Mouse (Mus musculus) A20 (cell line): ENCODE data around the gene Nat8.
A peak's percentile ranks its signal among the peaks of the same experiment; 100 is the strongest.
"Not testable (repeated sequence)": the region's sequence is repeated elsewhere in the genome, so short reads cannot be mapped to it uniquely, and the experiment has no call there.

Source experiments
- DNase-seq: peaks from one replicate; pipeline ENCODE4 v3.0.0-alpha.2; 2011; ENCODE audit warnings: low read depth, low spot score

The Nat8 gene

GRCm38 (mm10) chr6:85831796-85832321 lies at the start of gene Nat8:
Gene Nat8 (minus strand): TSS chr6:85832082.
- DNase-seq = no peak

GRCm38 (mm10) chr6:85869006-85869405 lies 37.1 kb upstream of the Nat8 start, which contains the start of gene Nat8f2:
Gene Nat8f2 (minus strand): TSS chr6:85869158.
- not testable (repeated sequence) for DNase-seq

DNA sequence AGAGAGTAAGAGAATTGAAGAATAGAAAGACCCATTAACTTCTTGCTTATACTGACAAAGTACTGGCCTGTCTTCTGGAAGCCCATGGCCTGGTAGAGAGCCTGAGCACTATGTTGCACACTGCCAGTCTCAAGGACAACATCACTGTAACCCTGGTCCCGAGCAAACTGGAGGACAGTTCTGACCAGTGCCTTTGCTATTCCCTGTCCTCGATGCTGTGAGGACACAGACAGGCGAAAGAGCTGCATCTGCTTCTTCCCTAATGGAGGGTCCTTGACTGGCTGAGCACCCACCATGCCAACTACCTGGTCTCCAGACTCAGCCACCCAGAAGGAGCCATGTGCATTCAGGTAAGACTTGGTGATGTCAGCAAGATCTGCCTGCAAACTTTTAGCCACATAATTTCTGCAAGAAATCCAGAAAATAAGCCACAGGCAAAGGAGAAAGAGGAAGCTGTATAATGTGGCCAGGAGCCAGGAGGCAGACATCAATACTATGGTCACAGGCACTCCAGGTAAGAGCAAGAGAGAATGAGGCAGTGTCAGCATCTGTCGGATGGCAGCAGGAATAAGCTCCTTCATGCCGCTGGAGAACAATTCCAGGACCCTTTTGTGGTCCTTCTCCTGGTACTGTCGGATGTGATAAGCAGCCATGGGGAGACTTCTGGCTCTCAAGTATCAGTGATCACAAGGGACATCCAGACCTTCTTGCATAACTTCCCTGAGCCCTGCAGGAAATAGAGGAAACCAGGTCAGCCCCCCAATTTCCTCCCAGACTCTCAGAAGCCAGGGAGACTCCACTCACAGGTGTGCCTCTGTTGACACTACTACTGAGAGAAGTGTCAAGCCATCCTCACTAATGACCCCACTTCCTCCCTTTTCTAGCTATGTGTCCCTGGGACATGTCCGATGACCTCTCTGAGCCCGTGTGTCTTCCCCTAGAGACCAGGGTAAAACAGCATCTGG lies 36.1 kb upstream of the Nat8 start:
- DNase-seq = no peak

- not testable (repeated sequence) for DNase-seq
Measured at GRCm38 (mm10) chr6:85866995-85867394, 35.1 kb upstream of the Nat8 start.

- not testable (repeated sequence) for DNase-seq
Measured at GRCm38 (mm10) chr6:85866166-85866565, 34.3 kb upstream of the Nat8 start.

- not testable (repeated sequence) for DNase-seq
Measured at GRCm38 (mm10) chr6:85864900-85865639, 33.2 kb upstream of the Nat8 start.

GRCm38 (mm10) chr6:85863840-85864239 lies 32.0 kb upstream of the Nat8 start:
- no peak for DNase-seq

GRCm38 (mm10) chr6:85863136-85863535 lies 31.3 kb upstream of the Nat8 start:
- no peak for DNase-seq

DNA sequence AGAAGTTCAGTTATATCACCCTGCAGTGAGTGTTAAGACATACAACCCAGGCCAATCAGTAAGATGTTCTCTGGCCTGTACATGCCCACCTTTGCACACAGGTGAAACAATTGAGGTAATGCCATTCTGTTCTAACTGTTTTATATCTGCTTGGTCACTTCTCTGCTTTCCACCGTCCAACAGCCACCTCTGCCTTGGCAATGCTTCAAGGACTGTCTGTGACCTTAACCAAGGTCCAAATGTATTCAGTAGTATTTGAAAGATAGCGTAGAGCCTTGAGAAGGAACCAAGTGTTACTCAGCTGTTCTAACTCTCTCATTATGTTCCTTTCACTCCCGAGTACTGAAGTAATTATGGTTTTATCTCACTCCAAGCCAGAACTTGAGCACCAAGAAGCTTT lies 30.7 kb upstream of the Nat8 start:
- no peak for DNase-seq

GRCm38 (mm10) chr6:85861247-85861646 lies 29.4 kb upstream of the Nat8 start:
- no peak for DNase-seq

DNA sequence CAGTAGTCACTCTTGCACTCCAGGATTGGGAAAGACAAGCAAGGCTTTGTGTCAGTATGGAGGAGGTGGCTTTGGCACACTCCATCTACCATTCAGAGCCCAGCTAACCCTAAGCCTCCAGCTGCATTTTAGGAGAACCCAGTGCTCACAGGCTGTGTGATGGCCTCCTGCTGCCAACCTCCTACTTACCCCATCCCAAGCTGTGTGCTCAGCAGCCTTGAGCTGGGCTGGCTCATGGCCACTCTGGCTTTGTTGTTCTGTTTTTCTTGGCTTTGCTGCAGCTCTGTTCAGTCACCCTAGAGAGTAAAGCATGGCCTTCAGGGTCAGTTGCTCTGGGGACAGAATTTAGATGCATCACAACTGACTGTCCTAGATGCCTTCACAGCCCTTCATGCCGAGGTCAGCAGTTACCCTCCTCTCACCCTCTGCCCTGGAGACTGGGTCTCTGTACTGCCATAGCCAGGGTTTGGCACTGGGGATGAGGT lies 24.4 kb upstream of the Nat8 start:
- no peak for DNase-seq

- DNase-seq = no peak
Measured at GRCm38 (mm10) chr6:85853481-85853880, 21.6 kb upstream of the Nat8 start.

DNA sequence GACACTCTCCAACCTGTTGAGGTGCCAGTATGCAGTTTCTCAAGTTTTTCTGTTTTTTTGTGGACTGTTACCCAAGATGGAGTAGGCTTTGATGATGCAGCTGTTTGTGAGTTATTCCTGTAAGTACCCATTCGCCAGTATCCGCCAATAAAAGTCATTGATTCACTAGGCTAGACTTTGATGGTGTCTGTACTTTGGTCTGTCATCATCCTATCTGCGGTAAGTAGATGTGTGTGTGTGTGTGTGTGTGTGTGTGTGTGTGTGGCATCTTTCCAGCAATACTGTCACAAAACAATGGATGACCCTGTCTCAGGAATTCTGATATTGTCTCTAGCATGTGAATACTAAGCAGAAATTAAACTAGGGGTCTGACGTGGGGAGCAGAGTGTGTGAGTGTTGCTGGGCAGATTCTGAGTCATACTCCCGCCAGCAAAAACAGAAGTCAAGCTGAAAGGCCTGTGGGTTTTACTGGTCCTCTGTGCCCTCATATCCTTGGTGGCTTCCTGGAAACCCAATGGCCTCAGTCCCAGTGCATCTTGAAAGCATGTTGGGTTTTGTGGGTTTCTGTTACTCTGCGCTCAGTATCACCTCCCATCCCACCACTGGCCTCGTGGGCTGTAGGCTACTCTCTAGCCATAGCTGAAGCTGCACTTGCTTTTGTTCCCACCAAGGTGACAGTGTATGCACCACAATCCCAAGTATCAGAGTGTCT lies 19.3 kb upstream of the Nat8 start:
- no peak for DNase-seq

GRCm38 (mm10) chr6:85849240-85849639 lies 17.4 kb upstream of the Nat8 start:
- DNase-seq = no peak

DNA sequence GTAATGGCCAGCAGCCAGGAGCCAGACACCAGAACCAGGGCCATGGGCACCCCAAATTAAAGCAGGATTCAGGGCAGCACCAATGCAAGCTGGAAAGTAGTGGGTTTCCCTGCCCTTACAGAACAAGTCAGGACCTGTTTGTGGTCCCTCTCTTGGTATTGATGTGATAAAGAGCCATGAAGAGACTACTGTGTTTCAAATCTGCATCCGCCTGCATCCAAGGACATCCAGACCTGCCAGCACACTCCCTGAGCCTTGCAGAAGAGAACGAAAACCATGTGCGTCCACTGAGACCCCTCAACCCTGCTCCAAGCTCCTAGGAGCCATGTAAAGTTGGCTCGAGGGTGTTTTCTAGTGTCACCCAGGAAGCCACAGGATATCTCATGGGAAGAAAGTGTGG lies 16.3 kb upstream of the Nat8 start:
- no peak for DNase-seq

DNA sequence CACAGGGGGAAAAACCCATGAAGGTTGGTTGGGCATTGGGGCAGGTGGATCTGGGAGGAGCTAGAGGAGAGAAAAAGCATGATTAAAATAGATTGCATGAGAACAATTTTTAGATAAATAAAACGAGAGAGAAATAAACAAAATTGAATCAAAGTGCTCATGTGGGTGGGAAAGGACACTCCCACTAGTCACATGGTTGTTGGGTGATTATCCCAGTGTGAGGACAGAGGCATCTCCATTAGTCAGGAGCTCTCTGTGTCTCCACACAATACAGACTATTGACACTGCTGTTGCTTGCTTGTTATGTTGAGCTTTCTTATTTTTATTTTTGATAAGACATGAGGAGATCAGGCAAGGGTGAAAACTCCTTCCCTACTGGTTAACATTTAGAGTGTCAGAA lies 15.0 kb upstream of the Nat8 start:
- DNase-seq = no peak

- DNase-seq = not testable (repeated sequence)
Measured at GRCm38 (mm10) chr6:85843677-85844458, 12.0 kb upstream of the Nat8 start.

DNA sequence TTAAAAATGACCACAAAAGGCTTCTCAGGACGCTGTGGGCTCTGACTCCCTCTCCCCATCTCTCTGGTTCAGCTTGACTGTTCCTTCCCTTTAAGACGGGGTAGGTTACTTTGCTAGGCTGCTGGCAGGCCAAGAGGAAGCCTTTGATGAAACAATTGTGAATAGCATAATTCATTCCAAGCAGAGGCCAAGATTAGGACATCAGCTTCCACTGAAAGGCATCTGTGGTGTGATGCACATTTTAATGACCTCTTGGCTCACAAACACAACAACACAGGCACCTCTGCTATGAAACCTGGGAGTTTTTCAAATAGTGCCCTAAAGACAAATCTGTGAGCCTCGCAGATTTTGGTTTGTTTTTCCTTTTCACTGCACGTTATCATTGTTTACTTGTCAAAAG lies 8.1 kb upstream of the Nat8 start:
- no peak for DNase-seq

- no peak for DNase-seq
Measured at GRCm38 (mm10) chr6:85838674-85839073, 6.8 kb upstream of the Nat8 start.

DNA sequence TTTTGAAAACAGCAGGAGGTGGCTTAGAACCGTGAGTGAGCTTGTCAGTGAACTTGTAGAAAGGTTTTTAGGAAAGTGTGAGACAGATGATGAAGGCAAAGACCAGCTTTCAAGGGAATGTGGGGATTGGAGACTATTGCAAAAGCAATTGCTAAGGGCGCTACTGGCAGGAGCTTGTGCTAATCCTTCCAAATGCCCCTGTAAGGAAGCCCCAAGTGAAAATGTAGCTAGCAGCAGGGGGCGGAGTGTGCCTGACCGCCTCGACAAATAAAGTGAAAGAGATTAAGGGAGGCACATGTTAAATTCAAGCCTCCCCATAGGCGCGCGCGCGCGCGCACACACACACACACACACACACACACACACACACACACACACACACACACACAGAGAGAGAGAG lies 5.4 kb upstream of the Nat8 start:
- DNase-seq = peak; percentile 8

DNA sequence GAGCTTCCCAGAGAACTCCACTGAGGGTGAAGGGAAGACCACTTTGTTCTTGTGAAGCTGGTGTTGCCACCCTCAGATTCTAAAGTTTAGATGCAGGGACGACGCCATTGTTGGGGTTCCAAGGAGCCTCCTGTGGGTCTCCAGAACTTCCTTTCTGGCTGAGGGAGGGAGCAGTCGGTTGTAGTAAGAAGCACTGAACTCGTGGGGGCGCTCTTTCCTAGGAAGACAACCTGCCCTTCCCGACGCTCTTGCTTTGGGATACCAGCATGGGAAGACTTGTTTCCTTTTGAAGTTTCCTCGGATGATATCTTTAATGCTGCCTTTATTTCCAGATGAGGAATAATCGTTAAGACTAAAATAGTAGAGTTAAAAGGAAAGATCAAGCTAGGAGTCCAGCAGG lies 4.9 kb upstream of the Nat8 start:
- DNase-seq = not testable (repeated sequence)
